In the genomic region with DNA sequence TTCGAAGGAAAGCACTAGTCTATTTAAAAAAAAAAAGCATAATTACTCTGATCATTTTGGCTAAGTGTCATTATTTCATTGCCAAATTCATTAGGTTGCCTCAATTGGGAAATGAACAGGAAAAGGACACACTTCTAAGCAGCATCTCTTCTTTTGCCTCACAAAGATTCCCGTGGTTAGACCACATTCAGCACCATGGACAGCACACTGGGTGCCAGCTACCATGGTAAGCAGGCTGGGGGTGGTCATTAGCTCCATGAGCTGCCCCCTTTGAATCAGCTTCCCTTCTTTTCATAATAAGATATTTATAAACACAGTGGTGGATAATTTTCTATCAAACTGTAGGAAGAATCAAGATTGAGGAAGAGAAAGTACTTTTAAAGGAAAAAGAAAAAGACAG, we compare ENCODE assay signal across 11 mouse cellular contexts. TPM values are rescaled to one million over a fixed set of nuclear protein-coding genes. Genes with fewer than 3 reads are reported as not detected.
DNase-seq lines count a peak whose midpoint lies in the region; ATAC-seq lines count a peak whose summit lies in the region.
"Had no signal": no experiment of that assay in that cellular context is flagged by ENCODE, and none has a peak within 500 bp of the region (broad histone marks: within the 10 kb centered on the region; RNA-seq: fewer than 3 reads in every experiment).

No protein-coding gene starts in this region.

- no peak for ATAC-seq in kidney, embryonic 15.5 days (replicated peaks; ENCODE audit: low FRiP score)
- ATAC-seq in CD4-positive, CD25-positive, alpha-beta regulatory T cell, adult 4 months: no peak

- H3K9ac ChIP-seq in kidney, embryonic 15.5 days: no peak overlapping the region
- H3K9ac ChIP-seq: hindbrain, embryonic 15.5 days; liver, embryonic 13.5 days had no signal

- DNase-seq in adrenal gland, postnatal 10 days: peak; percentile 59
- no peak for DNase-seq in adrenal gland, adult 8-10 months
- DNase-seq in kidney, postnatal 10 days: peak; percentile 56
- DNase-seq in ZHBTc4 (ENCODE audit: low read depth, low spot score): peak; percentile 26
- peak; percentile 60 for DNase-seq in limb, embryonic 10.5 days (ENCODE audit: low spot score)
- DNase-seq in spleen, postnatal 10 days (ENCODE audit: low spot score in 2 of 2): no peak
- DNase-seq: liver, embryonic 13.5 days had no signal

- no peak overlapping the region for H3K27ac ChIP-seq in kidney, embryonic 15.5 days
- H3K27ac ChIP-seq in limb, embryonic 10.5 days: no peak overlapping the region
- H3K27ac ChIP-seq: hindbrain, embryonic 15.5 days; liver, embryonic 13.5 days had no signal

- H3K36me3 ChIP-seq in kidney, embryonic 15.5 days: no peaks in the 10 kb centered on the region
- no peaks in the 10 kb centered on the region for H3K36me3 ChIP-seq in limb, embryonic 10.5 days
- H3K36me3 ChIP-seq: hindbrain, embryonic 15.5 days; liver, embryonic 13.5 days had no signal

- no peak overlapping the region for H3K4me3 ChIP-seq in kidney, embryonic 15.5 days (replicated peaks)
- H3K4me3 ChIP-seq in limb, embryonic 10.5 days: no peak overlapping the region
- H3K4me3 ChIP-seq: hindbrain, embryonic 15.5 days; liver, embryonic 13.5 days had no signal

- no peak overlapping the region for H3K4me2 ChIP-seq in kidney, embryonic 15.5 days
- H3K4me2 ChIP-seq: hindbrain, embryonic 15.5 days; liver, embryonic 13.5 days had no signal

- WGBS in kidney, embryonic 15.5 days: 32% methylated on average over 2 of the region's 2 CpGs
- 29% methylated on average over 2 of the region's 2 CpGs for WGBS in limb, embryonic 10.5 days

- H3K4me1 ChIP-seq in kidney, embryonic 15.5 days: no peaks in the 10 kb centered on the region
- H3K4me1 ChIP-seq in limb, embryonic 10.5 days: no peaks in the 10 kb centered on the region
- H3K4me1 ChIP-seq: liver, embryonic 13.5 days had no signal

- no peaks in the 10 kb centered on the region for H3K9me3 ChIP-seq in kidney, embryonic 15.5 days (replicated peaks)
- no peaks in the 10 kb centered on the region for H3K9me3 ChIP-seq in limb, embryonic 10.5 days (replicated peaks)
- H3K9me3 ChIP-seq: hindbrain, embryonic 15.5 days; liver, embryonic 13.5 days had no signal

- H3K27me3 ChIP-seq in kidney, embryonic 15.5 days: peaks cover 6% of the 10 kb centered on the region; the same call in 1 of the 2 replicates
- peaks cover 43% of the 10 kb centered on the region for H3K27me3 ChIP-seq in limb, embryonic 10.5 days (ENCODE audit: low read depth, poor library complexity, severe bottlenecking)
- H3K27me3 ChIP-seq: hindbrain, embryonic 15.5 days; liver, embryonic 13.5 days had no signal

RNA-seq across cellular contexts. Expression of gene Dcx, which starts 28.4 kb away (rescaled TPM):
- total RNA-seq in adrenal gland, postnatal 10 days (2021): 1 to 10 TPM; 2.0 to 3.1 TPM
- 1 to 10 TPM in 2 of 4 experiments, under 1 TPM in 2; 0.35 to 1.1 (median 0.82) TPM for total RNA-seq in adrenal gland, adult 8-10 months (2022)
- polyA plus RNA-seq in kidney, embryonic 15.5 days (2015; fragmentation: Nextera tagmentation; extraction: Ambion mirVana): 4.9 and 6.0 TPM in 2 replicates
- polyA plus RNA-seq in limb, embryonic 10.5 days (2016; fragmentation: Nextera tagmentation; extraction: Ambion mirVana): 11.0 and 15.4 TPM in 2 replicates
- polyA plus RNA-seq in CD4-positive, CD25-positive, alpha-beta regulatory T cell, adult 4 months (2017; shearing (Covaris generic)): not detected
- total RNA-seq: neutrophil, adult 5-6 weeks had no signal

Comparison
In these comparisons a context has a peak if more than half of its experiments do, and no peak if none do; other contexts are left out.
1. DNase-seq: peak in adrenal gland, postnatal 10 days (single experiment), kidney, postnatal 10 days (single experiment), ZHBTc4 (single experiment) and limb, embryonic 10.5 days (single experiment); none in adrenal gland, adult 8-10 months (single experiment) and spleen, postnatal 10 days (0 of 2).